Mouse (Mus musculus) C2C12 (cell line): ENCODE results near the gene Spem1.

Experiments used
- CEBPB ChIP-seq: IDR thresholded peaks from one replicate; pipeline ENCODE4 v1.6.1; 2011; ENCODE audit warnings: low read depth, mild to moderate bottlenecking, control low read depth, moderate library complexity
- CTCF ChIP-seq: IDR thresholded peaks from one replicate; pipeline ENCODE4 v1.5.1; 2011; ENCODE audit not compliant: control insufficient read depth, insufficient read depth, insufficient read length
- FOSL1 ChIP-seq: IDR thresholded peaks from one replicate; pipeline ENCODE4 v1.8.0; 2011; ENCODE audit warnings: mild to moderate bottlenecking, low read length; ENCODE audit not compliant: poor library complexity, insufficient read depth, severe bottlenecking
- MYOD1 ChIP-seq: IDR thresholded peaks from one replicate; pipeline ENCODE4 v1.6.1; 2011; ENCODE audit warnings: low read depth; ENCODE audit not compliant: control insufficient read depth, insufficient read length
- USF1 ChIP-seq: IDR thresholded peaks from one replicate; pipeline ENCODE4 v1.6.1; 2011; ENCODE audit warnings: low read depth, mild to moderate bottlenecking, control low read depth, moderate library complexity

GRCm38 (mm10) chr11:69837952-69838713, 16.2 kb upstream of the Spem1 start, which contains the start of gene Tmem256:
- no peak for TF ChIP-seq CTCF
- no peak for TF ChIP-seq CEBPB
- no peak for TF ChIP-seq USF1
- no peak for TF ChIP-seq FOSL1
- no peak for TF ChIP-seq MYOD1
